Mouse (Mus musculus) thymus, adult 2 months (tissue): Measurements from ENCODE around the gene Gm21060.

Experiments used
- CTCF ChIP-seq: fragments of 200-500 bp; IDR thresholded peaks from 2 replicates; pipeline ENCODE4 v1.5.1; 2012; ENCODE audit warnings: mild to moderate bottlenecking, control low read depth, low read length, moderate library complexity, borderline replicate concordance; ENCODE audit not compliant: control insufficient read depth, poor library complexity, insufficient read depth; ENCODE audit errors: extremely low read depth
- POLR2A ChIP-seq: fragments of 200-500 bp; IDR thresholded peaks from 2 replicates; pipeline ENCODE4 v1.6.1; 2012; ENCODE audit warnings: mild to moderate bottlenecking, low read length, control low read depth, moderate library complexity; ENCODE audit not compliant: control insufficient read depth, poor library complexity, insufficient read depth; ENCODE audit errors: extremely low read depth

DNA sequence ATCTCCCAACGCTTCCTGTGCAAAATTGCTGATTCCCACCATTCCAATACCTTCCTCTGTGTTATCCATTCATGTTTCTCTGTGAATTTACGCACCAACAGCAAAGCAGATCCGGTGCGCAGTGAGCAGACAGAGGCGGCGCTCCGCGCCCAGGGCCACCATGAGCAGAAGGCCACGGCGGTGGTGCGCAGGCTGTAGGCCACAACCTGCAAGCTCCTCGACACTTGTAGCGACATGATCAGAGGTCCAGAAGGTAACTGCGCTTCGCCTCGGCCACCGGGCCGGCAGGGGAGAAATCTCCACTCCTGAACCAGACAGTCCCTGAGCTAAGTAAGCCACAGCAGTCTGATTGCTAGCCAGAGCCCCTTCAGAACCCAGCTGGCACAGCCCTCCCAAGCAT lies 39.1 kb downstream of the Gm21060 start:
- TF ChIP-seq CTCF: no peak
- TF ChIP-seq POLR2A: no peak
